Mouse (Mus musculus) ovary, adult 18-20 months (tissue): Measurements from ENCODE around the gene Kif14.
"Not testable (repeated sequence)": the region's sequence is repeated elsewhere in the genome, so short reads cannot be mapped to it uniquely, and the experiment has no call there.

ENCODE experiments used
- DNase-seq: peaks from one replicate; pipeline ENCODE4 v3.0.0; 2022; ENCODE audit warnings: low spot score, mixed read lengths

Kif14 gene

GRCm38 (mm10) chr1:136491681-136492080, 25.5 kb downstream of the Kif14 start:
- no peak for DNase-seq

- no peak for DNase-seq
Measured at GRCm38 (mm10) chr1:136492232-136492631, 26.1 kb downstream of the Kif14 start.

GRCm38 (mm10) chr1:136499317-136499716, 33.2 kb downstream of the Kif14 start:
- DNase-seq: no peak

DNA sequence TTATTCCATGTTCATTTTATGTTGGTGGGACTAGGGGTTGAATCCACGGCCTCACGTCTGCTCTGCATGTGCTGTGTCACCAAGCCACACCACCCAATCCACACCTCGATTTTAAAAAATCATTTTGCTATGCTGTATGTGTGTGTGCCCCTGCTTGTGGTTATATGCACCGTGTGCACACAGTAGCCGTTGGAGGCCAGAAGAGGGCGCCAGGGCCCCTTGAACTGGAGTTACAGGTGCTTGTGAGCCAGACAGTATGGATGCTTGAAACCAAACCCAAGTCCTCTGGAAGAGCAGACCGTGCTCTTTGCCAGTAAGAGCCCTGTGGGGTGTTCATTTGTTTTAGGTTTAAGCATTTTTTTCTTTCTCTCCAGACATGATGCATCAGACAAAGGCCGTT, 36.8 kb downstream of the Kif14 start:
- no peak for DNase-seq

DNA sequence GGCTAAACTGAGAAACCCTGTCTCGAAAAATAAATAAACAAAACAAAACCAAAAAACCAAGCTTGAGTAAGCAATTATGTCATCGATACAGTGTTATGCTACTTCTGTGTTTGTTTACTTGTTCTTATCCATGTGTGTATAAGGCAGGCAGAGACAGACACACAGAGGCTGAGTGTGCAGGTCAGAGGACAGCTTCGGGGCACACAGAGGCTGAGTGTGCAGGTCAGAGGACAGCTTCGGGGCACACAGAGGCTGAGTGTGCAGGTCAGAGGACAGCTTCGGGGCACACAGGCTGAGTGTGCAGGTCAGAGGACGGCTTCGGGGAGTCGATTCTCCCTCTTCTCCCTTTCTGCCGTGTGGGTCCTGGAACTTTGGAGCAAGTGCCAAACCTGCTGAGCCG, 40.1 kb downstream of the Kif14 start:
- not testable (repeated sequence) for DNase-seq

GRCm38 (mm10) chr1:136512317-136512716, 46.2 kb downstream of the Kif14 start:
- no peak for DNase-seq

GRCm38 (mm10) chr1:136513181-136513580, 47.0 kb downstream of the Kif14 start:
- DNase-seq: peak; percentile 43

DNA sequence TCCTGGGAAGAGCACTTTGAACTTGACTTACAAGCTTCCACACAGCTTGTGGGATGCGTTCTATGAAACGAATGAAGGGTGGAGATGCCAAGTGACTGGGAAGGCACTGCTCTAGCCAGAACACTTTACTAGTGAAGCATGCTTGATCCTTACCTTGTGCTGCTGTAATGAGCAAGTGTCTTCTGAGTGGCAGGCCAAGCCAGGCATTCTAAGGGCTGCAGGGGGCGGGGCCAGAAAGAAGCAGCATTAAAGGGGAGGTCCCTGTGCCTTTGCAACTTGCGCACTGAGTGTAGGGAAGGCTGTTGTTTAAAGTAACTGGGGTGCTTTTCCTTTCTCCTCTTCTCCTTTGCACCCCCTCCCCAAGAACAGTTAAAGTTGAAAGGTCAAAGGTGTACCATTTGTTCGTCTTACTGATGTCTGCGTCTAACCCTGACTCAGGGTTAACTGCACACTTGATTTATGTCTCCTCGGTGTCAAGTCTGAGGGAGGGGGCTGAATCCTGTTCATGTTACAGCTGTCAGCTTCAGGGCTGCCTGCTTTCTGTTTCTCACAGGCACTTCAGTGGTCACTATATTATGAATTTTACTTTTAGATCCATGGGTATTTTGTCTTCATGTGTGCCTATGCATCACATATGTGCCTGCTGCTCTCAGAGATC, 52.7 kb downstream of the Kif14 start:
- no peak for DNase-seq

DNA sequence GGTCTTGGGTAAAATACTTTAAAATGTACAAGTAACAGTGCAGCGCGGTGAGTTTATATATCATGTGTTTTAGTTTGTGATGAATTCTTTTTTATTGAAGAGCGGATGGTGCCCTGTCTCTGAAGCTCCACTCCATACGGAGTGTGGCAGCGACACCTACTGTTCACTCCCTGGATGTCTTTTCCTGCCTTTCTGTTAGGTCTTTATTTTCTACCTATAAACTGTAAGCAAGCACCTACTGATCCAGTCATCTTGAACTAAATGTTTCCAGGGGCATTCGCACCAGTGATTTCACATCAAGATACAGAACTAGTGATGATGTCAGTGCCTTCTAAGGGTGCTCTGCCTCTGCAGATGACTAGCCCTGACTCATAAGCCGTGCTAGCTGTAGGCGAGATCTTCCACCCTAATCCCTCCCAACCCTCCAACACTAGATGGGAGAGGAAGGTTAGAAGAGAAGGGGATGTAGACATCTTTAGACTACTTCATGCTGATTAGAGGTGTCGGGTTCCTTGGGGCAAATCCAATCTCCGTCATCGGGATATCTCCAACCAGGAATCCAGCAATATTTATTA, 55.3 kb downstream of the Kif14 start:
- no peak for DNase-seq

GRCm38 (mm10) chr1:136524917-136525316, 58.8 kb downstream of the Kif14 start:
- DNase-seq: no peak

DNA sequence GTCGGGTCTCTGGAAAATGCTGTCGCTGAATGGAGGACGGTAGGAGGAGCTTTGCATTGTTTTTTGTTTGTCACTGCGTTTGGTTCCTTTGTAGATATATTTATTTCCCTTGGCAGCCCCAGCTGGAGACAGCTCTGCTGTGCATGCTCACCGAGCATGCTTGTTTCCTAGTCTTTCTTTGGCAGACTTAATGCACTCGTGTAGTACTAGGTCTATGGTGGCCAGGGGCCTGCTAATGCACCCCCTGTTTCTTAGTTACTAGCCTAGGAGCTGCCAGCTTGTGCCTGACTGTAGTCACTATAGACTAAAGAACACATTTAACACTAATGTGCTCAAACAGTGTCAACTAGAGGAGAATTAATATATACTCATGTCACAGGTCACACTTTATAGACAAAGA, 59.7 kb downstream of the Kif14 start:
- no peak for DNase-seq

DNA sequence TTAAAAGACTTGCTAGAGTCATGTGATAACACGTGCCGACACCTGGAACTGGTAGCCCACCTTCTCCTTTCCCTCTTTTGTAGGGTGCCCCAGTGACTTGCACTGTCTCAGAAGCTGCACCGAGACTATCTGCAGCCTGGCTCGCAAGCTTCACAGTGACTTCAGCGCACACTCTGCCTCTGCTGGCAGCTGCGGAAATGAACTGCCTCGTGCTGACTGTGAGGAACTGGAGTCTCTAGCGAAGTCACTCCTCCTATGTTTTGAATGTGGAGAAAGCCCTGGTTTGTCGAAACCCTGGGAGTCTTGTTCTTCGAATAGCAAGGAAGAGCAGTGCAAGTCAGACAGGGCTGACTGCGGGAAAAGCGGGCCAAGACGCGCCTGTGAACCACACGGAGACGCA, 61.0 kb downstream of the Kif14 start:
- no peak for DNase-seq

DNA sequence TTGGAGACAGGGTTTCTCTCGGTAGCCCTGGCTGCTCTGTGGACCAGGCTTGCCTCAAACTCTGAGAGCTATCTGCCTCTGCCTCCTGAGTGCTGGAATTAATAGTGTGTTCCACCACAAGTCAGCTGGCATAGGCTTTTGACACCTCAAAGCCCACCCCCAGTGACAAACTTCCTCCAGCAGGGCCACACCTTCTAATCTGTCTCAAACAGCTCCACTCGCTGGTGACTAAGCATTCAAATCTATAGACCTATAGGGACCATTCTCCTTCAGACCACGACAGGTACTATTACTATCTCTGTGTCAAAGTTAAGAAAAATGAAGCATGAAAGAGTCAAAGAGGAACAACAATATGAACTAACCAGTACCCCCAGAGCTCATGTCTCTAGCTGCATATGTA, 66.4 kb downstream of the Kif14 start:
- DNase-seq: no peak

DNA sequence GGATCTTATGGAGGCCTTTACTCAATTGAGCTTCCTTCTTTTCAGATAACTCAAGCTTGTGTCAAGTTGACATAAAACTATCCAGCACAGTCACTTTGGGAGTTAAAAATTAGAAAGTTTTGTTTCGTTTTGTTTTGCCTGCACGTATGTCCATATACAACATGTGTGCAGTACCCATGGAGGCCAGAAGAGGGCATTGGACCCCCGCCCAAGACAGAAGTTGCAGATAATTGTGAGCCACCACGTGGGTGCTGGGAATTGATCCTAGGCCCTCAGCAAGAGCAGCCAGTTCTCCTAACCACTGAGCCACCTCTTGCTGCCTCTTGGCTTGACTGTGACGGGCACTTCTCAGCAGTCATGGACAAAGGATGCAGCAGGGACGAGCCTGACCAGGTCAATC, 70.8 kb downstream of the Kif14 start:
- no peak for DNase-seq

DNA sequence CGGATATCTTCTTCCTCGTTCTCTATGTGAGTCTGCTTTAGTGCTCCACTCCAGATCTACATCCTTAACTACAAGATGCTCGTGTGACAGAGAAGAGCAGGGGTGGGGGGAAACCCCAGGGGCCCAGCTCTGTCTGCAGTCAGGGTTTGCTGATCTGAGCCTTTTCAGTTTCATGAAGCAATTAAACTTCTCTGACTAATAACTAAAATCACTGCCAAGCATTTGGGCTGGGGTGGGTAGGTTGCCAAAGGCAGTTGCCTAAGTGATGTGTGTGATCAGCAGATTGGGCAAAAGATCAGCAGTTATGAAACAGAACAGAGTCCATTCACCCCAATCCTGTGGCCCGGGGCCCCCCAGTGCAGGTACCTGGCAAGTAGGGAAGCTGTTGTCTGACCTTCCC, 72.1 kb downstream of the Kif14 start:
- no peak for DNase-seq

DNA sequence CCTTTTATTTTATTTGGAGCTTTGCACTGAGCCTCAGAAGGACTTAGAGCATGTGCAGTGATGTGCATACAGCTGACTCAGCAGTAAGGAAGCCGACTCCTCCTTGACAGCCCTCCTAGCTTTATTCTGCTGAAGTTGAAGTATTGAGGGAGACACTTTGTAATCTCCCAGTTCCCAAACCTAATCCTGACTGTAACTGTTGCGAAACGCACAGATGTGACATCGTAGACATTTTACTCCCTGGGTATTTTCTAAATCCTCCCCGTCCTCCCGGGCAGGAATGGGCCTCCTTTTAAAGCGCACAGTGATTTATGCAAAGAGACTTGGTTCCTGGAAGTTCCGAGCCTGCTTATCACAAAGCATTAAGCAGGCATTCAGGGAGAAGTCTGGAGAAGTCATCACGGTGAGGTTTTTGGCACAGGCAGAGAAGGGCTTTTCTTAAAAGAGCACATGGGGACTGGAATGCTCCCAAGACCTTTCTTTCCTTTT, 74.3 kb downstream of the Kif14 start:
- no peak for DNase-seq

- DNase-seq: no peak
Measured at GRCm38 (mm10) chr1:136541618-136542376, 75.7 kb downstream of the Kif14 start.

DNA sequence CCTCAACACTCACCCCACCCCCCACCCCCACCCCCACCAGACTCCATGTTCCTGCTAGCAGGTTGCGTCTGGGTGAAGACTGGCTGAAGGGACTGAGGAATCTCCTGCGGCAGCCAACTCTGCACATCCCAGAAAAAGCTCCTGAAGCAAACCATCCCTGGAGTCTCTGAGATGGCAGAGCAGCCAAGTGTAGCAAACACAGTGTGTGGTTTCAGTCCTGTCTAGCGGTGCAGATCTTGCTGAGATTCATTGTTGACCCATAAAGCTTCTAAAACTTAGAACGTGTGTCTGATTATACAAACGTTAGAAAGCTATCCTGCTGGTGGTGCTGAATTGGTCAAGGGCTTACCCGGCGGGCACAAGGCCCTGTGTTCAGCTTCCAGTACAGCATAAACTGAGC, 77.8 kb downstream of the Kif14 start:
- DNase-seq: no peak

DNA sequence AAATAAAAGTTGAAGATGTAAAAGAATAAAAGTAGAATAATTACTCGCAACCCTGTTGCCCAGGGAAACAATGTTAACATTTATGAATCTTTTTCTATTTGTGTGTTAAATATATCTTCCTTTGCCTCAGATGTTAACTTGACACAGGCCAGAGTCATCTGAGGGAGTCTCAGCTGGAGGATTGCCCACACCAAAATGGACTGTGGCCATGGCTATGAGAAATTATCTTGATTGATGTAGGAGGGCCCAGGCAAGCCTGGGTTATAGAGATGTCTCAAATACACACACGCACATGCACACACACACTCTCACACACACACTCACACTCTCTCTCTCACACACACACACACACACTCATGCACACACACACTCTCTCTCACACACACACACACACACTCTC, 80.9 kb downstream of the Kif14 start:
- no peak for DNase-seq

- DNase-seq: no peak
Measured at GRCm38 (mm10) chr1:136550285-136550684, 84.1 kb downstream of the Kif14 start.

- peak; percentile 23 for DNase-seq
Measured at GRCm38 (mm10) chr1:136550851-136551540, 84.9 kb downstream of the Kif14 start.

GRCm38 (mm10) chr1:136554686-136555085, 88.5 kb downstream of the Kif14 start:
- no peak for DNase-seq

DNA sequence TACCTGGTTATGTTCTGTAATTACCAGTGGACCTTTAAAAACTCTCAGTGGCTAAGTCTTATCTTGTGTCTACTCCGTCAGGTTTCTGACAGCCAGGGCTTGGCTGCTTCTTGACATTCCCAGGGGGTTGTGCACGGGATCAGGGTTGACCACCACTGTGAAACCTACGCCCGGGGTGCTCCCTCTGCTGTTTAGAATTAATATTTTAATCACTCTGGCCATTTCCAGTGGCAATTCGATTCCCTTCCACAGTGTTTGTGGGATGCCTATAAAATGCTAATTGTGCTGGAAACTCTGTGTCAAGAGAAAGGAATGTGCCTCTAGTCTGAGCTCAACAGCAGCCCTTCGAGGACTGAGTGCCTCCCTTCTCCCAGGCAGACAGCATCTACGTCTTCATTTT, 89.7 kb downstream of the Kif14 start:
- DNase-seq: no peak
